Mouse (Mus musculus): ENCODE results near the gene Il20. TPM values are rescaled to one million over a fixed set of nuclear protein-coding genes. Genes with fewer than 3 reads are reported as not detected.

Il20 gene
- total and polyA plus RNA-seq, 2 experiments from 2014 or later: not detected

DNA sequence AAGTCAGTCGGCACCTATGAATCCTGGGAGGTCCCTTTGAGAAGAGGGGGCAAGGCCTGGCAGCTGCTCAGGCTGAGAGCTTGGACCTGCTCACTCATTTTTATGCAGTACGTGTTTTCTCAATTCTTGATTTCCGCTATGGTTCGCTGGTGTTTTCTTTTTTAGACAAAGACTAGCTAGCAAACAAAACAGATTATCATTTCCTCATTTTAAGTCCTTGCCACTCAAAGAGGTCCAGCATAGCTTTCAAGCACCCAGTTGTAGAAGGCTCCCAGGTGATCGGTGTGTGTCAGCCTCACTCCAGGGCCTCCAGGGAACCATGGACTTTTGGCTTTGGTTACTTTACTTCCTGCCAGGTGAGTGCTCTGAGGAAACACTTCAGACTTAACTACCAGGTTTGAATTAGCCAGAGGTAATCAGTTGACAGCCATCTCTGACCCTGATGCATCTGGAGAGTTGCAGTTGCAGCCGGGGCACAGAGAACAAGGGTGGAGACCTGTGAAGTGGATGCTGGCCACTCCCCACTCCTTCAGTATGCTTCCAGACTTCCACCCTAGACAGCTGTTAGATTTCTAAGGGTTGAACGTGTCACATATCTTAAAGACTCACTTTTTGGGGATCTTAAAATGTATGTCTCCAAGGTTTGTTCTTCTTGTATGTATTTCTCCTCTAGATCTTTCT lies 45.6 kb downstream of the Il20 start, which contains the start of gene Fcmr:
Fcmr (plus strand) TSS at position 129 of the 681 bp plus-strand sequence.
- H3K4me3 ChIP-seq (ENCODE audit: low read depth, low read length): no peak within 1 kb of the TSS
- TF ChIP-seq EP300 (IDR thresholded peaks at IDR 0.05; ENCODE audit: low read depth) (no peak), CTCF (IDR thresholded peaks at IDR 0.05; ENCODE audit: low read depth) (no peak)
- 77% methylated on average over 7 of the region's 7 CpGs for WGBS
- H3K36me3 ChIP-seq (replicated peaks; ENCODE audit: control insufficient read depth, insufficient read depth, low read length): no peaks in the 10 kb centered on the region
- H3K27me3 ChIP-seq (ENCODE audit: control insufficient read depth, insufficient read depth, low read length): no peaks in the 10 kb centered on the region
- no peak within 1 kb of the TSS for H3K9ac ChIP-seq (replicated peaks; ENCODE audit: low read depth, low read length)
- no peaks in the 10 kb centered on the region for H3K4me1 ChIP-seq (ENCODE audit: control insufficient read depth, insufficient read depth)
- ATAC-seq (ENCODE audit: insufficient read depth, low read depth) (no peak), DNase-seq (ENCODE audit: low spot score) (no peak)
- no peaks in the 10 kb centered on the region for H3K9me3 ChIP-seq (replicated peaks; ENCODE audit: control insufficient read depth, low read length)
- no peak within 1 kb of the TSS for H3K4me2 ChIP-seq (ENCODE audit: low read depth, low read length)
- H3K27ac ChIP-seq (ENCODE audit: low read depth): no peak within 1 kb of the TSS

DNA sequence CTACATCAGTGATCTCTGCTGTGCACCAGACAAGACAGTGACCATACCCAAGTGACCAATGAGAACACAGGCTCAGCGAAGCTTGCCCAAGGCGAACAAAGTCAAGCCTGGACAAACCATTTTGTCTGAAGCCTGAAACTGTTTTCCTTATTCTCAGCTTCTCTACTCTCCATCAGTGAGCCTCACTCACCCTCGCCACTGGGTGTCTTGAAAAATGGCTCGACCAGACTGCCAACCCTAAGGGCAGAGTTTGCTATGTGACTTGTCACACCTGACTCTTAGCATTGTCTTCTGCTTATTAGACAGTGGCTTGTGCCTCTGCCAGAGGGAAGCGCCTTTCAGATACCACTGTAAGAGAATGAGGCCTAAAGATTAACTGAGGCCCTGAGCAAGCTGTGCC lies 46.5 kb downstream of the Il20 start:
- Histone ChIP-seq H3K4me1 (ENCODE audit: control insufficient read depth, insufficient read depth) (no peaks in the 10 kb centered on the region), H3K36me3 (replicated peaks; ENCODE audit: control insufficient read depth, insufficient read depth, low read length) (no peaks in the 10 kb centered on the region), H3K4me3 (ENCODE audit: low read depth, low read length) (no peak overlapping the region), H3K27ac (ENCODE audit: low read depth) (no peak overlapping the region), H3K4me2 (ENCODE audit: low read depth, low read length) (no peak overlapping the region), H3K9ac (replicated peaks; ENCODE audit: low read depth, low read length) (no peak overlapping the region), H3K27me3 (ENCODE audit: control insufficient read depth, insufficient read depth, low read length) (no peaks in the 10 kb centered on the region), H3K9me3 (replicated peaks; ENCODE audit: control insufficient read depth, low read length) (no peaks in the 10 kb centered on the region)
- DNase-seq (ENCODE audit: low spot score) (no peak), ATAC-seq (ENCODE audit: insufficient read depth, low read depth) (no peak)
- TF ChIP-seq CTCF (IDR thresholded peaks at IDR 0.05; ENCODE audit: low read depth) (no peak), EP300 (IDR thresholded peaks at IDR 0.05; ENCODE audit: low read depth) (no peak)
- 82% methylated on average over 5 of the region's 5 CpGs for WGBS

GRCm38 (mm10) chr1:130864238-130864637 lies 47.0 kb downstream of the Il20 start:
- Histone ChIP-seq H3K4me2 (ENCODE audit: low read depth, low read length) (no peak overlapping the region), H3K36me3 (replicated peaks; ENCODE audit: control insufficient read depth, insufficient read depth, low read length) (no peaks in the 10 kb centered on the region), H3K27me3 (ENCODE audit: control insufficient read depth, insufficient read depth, low read length) (no peaks in the 10 kb centered on the region), H3K9ac (replicated peaks; ENCODE audit: low read depth, low read length) (no peak overlapping the region), H3K27ac (ENCODE audit: low read depth) (no peak overlapping the region), H3K4me3 (ENCODE audit: low read depth, low read length) (no peak overlapping the region), H3K9me3 (replicated peaks; ENCODE audit: control insufficient read depth, low read length) (no peaks in the 10 kb centered on the region), H3K4me1 (ENCODE audit: control insufficient read depth, insufficient read depth) (no peaks in the 10 kb centered on the region)
- 62% methylated on average over 4 of the region's 4 CpGs for WGBS
- ATAC-seq (ENCODE audit: insufficient read depth, low read depth) (no peak), DNase-seq (ENCODE audit: low spot score) (no peak)
- no peak for TF ChIP-seq EP300 (IDR thresholded peaks at IDR 0.05; ENCODE audit: low read depth)
- TF ChIP-seq CTCF (IDR thresholded peaks at IDR 0.05; ENCODE audit: low read depth): no peak

DNA sequence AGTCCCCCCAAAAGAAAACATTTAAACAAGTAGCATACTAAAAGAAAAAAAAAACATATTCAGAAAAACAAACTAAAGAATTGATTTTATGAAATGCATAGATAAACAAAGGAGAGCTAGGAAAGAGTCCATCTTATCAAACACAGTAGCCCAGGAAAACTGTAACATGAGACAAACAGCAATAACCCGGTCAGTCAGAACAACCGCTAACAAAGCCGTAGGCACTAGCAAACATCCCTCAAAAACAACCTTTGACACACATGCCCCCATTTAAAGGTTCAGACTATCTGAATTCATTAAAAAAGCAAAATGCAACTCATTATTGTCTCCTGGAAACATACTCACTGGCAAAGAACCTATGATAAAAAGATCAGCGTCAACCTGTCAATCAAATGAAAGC lies 53.8 kb downstream of the Il20 start:
- Histone ChIP-seq H3K4me3 (ENCODE audit: low read depth, low read length) (no peak overlapping the region), H3K4me2 (ENCODE audit: low read depth, low read length) (no peak overlapping the region), H3K9ac (replicated peaks; ENCODE audit: low read depth, low read length) (no peak overlapping the region), H3K27me3 (ENCODE audit: control insufficient read depth, insufficient read depth, low read length) (no peaks in the 10 kb centered on the region), H3K4me1 (ENCODE audit: control insufficient read depth, insufficient read depth) (no peaks in the 10 kb centered on the region), H3K36me3 (replicated peaks; ENCODE audit: control insufficient read depth, insufficient read depth, low read length) (no peaks in the 10 kb centered on the region), H3K27ac (ENCODE audit: low read depth) (no peak overlapping the region), H3K9me3 (replicated peaks; ENCODE audit: control insufficient read depth, low read length) (no peaks in the 10 kb centered on the region)
- no peak for TF ChIP-seq CTCF (IDR thresholded peaks at IDR 0.05; ENCODE audit: low read depth)
- TF ChIP-seq EP300 (IDR thresholded peaks at IDR 0.05; ENCODE audit: low read depth): no peak
- DNase-seq (ENCODE audit: low spot score) (no peak), ATAC-seq (ENCODE audit: insufficient read depth, low read depth) (no peak)
- 79% methylated on average over 4 of the region's 4 CpGs for WGBS

Other genes with a start within 250 kb of the Il20 start
- gene C4bp, start 249.8 kb downstream of the Il20 start, total RNA-seq (2014; rRNA removed; ENCODE audit: low replicate concordance): not detected in 2 replicates
- not detected in 2 replicates for gene C4bp, start 249.8 kb downstream of the Il20 start, polyA plus RNA-seq (2015; fragmentation: Nextera tagmentation; extraction: Ambion mirVana)
- not detected in 2 replicates for gene Gm29427, start 195.7 kb downstream of the Il20 start, total RNA-seq (2014; rRNA removed; ENCODE audit: low replicate concordance)
- not detected in 2 replicates for gene Gm29427, start 195.7 kb downstream of the Il20 start, polyA plus RNA-seq (2015; fragmentation: Nextera tagmentation; extraction: Ambion mirVana)
- gene Yod1, start 194.1 kb downstream of the Il20 start, total RNA-seq (2014; rRNA removed; ENCODE audit: low replicate concordance): 4.6 and 4.9 TPM in 2 replicates
- 6.4 and 6.5 TPM in 2 replicates for gene Yod1, start 194.1 kb downstream of the Il20 start, polyA plus RNA-seq (2015; fragmentation: Nextera tagmentation; extraction: Ambion mirVana)
- gene Pfkfb2, start 182.2 kb downstream of the Il20 start, total RNA-seq (2014; rRNA removed; ENCODE audit: low replicate concordance): 19.0 and 19.8 TPM in 2 replicates
- 5.2 and 8.2 TPM in 2 replicates for gene Pfkfb2, start 182.2 kb downstream of the Il20 start, polyA plus RNA-seq (2015; fragmentation: Nextera tagmentation; extraction: Ambion mirVana)
- gene AA986860, start 179.5 kb downstream of the Il20 start, total RNA-seq (2014; rRNA removed; ENCODE audit: low replicate concordance): 1.8 and 2.3 TPM in 2 replicates
- 0.30 and 0.48 TPM in 2 replicates for gene AA986860, start 179.5 kb downstream of the Il20 start, polyA plus RNA-seq (2015; fragmentation: Nextera tagmentation; extraction: Ambion mirVana)
- gene Fcamr, start 110.5 kb downstream of the Il20 start, total RNA-seq (2014; rRNA removed; ENCODE audit: low replicate concordance): 2.8 TPM in 1 of 2 replicates, not detected in the other
- 0.15 and 0.19 TPM in 2 replicates for gene Fcamr, start 110.5 kb downstream of the Il20 start, polyA plus RNA-seq (2015; fragmentation: Nextera tagmentation; extraction: Ambion mirVana)
- gene Pigr, start 84.8 kb downstream of the Il20 start, total RNA-seq (2014; rRNA removed; ENCODE audit: low replicate concordance): not detected in 2 replicates
- 0.05 and 0.07 TPM in 2 replicates for gene Pigr, start 84.8 kb downstream of the Il20 start, polyA plus RNA-seq (2015; fragmentation: Nextera tagmentation; extraction: Ambion mirVana)
- gene Fcmr, start 45.8 kb downstream of the Il20 start, total RNA-seq (2014; rRNA removed; ENCODE audit: low replicate concordance): not detected in 2 replicates
- gene Fcmr, start 45.8 kb downstream of the Il20 start, polyA plus RNA-seq (2015; fragmentation: Nextera tagmentation; extraction: Ambion mirVana): 1.7 and 1.9 TPM in 2 replicates
- not detected in 2 replicates for gene Il24, start 24.0 kb downstream of the Il20 start, total RNA-seq (2014; rRNA removed; ENCODE audit: low replicate concordance)
- not detected in 2 replicates for gene Il24, start 24.0 kb downstream of the Il20 start, polyA plus RNA-seq (2015; fragmentation: Nextera tagmentation; extraction: Ambion mirVana)
- gene Il19, start 28.7 kb upstream of the Il20 start, total RNA-seq (2014; rRNA removed; ENCODE audit: low replicate concordance): not detected in 2 replicates
- gene Il19, start 28.7 kb upstream of the Il20 start, polyA plus RNA-seq (2015; fragmentation: Nextera tagmentation; extraction: Ambion mirVana): not detected in 2 replicates
- not detected in 2 replicates for gene Il10, start 108.4 kb upstream of the Il20 start, total RNA-seq (2014; rRNA removed; ENCODE audit: low replicate concordance)
- gene Il10, start 108.4 kb upstream of the Il20 start, polyA plus RNA-seq (2015; fragmentation: Nextera tagmentation; extraction: Ambion mirVana): not detected in 2 replicates
- 302 and 348 TPM in 2 replicates for gene Mapkapk2, start 186.4 kb upstream of the Il20 start, total RNA-seq (2014; rRNA removed; ENCODE audit: low replicate concordance)
- 62.6 and 69.9 TPM in 2 replicates for gene Mapkapk2, start 186.4 kb upstream of the Il20 start, polyA plus RNA-seq (2015; fragmentation: Nextera tagmentation; extraction: Ambion mirVana)
- 1.3 and 1.4 TPM in 2 replicates for gene Dyrk3, start 226.9 kb upstream of the Il20 start, total RNA-seq (2014; rRNA removed; ENCODE audit: low replicate concordance)
- 0.60 and 0.86 TPM in 2 replicates for gene Dyrk3, start 226.9 kb upstream of the Il20 start, polyA plus RNA-seq (2015; fragmentation: Nextera tagmentation; extraction: Ambion mirVana)
- 16.6 and 27.0 TPM in 2 replicates for gene Eif2d, start 241.7 kb upstream of the Il20 start, total RNA-seq (2014; rRNA removed; ENCODE audit: low replicate concordance)
- gene Eif2d, start 241.7 kb upstream of the Il20 start, polyA plus RNA-seq (2015; fragmentation: Nextera tagmentation; extraction: Ambion mirVana): 38.3 and 39.6 TPM in 2 replicates